Mouse (Mus musculus) ES-Bruce4 (cell line): ENCODE data around the gene Tgif2.

ENCODE experiments used
- CTCF ChIP-seq: IDR thresholded peaks from one replicate; pipeline ENCODE4 v1.8.1; 2011; ENCODE audit warnings: low read depth, low read length
- EP300 ChIP-seq: IDR thresholded peaks from 2 replicates; pipeline ENCODE4 v1.6.1; 2011; ENCODE audit warnings: low read depth, low read length; ENCODE audit not compliant: insufficient read depth
- POLR2A ChIP-seq: IDR thresholded peaks from one replicate; pipeline ENCODE4 v1.8.1; 2011; ENCODE audit warnings: low read length; ENCODE audit not compliant: insufficient read depth

- no peak for TF ChIP-seq POLR2A
- no peak for TF ChIP-seq EP300
- no peak for TF ChIP-seq CTCF
These were observed 53.0 kb downstream of the Tgif2 start for GRCm38 (mm10) chr2:156892821-156893220.
